Mouse (Mus musculus) E14TG2a.4 (cell line): ENCODE results near the gene Rin3.

Experiments used
- CTCF ChIP-seq: conservative IDR thresholded peaks from 2 replicates; pipeline ENCODE4 v1.5.1; 2014; ENCODE audit warnings: low read length
- NANOG ChIP-seq: IDR thresholded peaks from 2 replicates; pipeline ENCODE4 v1.6.1; 2014; ENCODE audit warnings: borderline replicate concordance, low read length, mixed read lengths

- no peak for TF ChIP-seq CTCF
- no peak for TF ChIP-seq NANOG
Measured at GRCm38 (mm10) chr12:102365016-102365415, 82.2 kb downstream of the Rin3 start.
